Mouse (Mus musculus): ENCODE results near the gene Bglap.

GRCm38 (mm10) chr3:88395288-88395687 is 11.0 kb upstream of the Bglap start:
- no peak for TF ChIP-seq CTCF (IDR thresholded peaks at IDR 0.05; ENCODE audit: control insufficient read depth, insufficient read depth, low read length)
- TF ChIP-seq POLR2A (IDR thresholded peaks at IDR 0.05; ENCODE audit: borderline replicate concordance, control insufficient read depth, low read depth, low read length), result no peak
